ENCODE assay signal across 8 mouse cellular contexts in the genomic region with DNA sequence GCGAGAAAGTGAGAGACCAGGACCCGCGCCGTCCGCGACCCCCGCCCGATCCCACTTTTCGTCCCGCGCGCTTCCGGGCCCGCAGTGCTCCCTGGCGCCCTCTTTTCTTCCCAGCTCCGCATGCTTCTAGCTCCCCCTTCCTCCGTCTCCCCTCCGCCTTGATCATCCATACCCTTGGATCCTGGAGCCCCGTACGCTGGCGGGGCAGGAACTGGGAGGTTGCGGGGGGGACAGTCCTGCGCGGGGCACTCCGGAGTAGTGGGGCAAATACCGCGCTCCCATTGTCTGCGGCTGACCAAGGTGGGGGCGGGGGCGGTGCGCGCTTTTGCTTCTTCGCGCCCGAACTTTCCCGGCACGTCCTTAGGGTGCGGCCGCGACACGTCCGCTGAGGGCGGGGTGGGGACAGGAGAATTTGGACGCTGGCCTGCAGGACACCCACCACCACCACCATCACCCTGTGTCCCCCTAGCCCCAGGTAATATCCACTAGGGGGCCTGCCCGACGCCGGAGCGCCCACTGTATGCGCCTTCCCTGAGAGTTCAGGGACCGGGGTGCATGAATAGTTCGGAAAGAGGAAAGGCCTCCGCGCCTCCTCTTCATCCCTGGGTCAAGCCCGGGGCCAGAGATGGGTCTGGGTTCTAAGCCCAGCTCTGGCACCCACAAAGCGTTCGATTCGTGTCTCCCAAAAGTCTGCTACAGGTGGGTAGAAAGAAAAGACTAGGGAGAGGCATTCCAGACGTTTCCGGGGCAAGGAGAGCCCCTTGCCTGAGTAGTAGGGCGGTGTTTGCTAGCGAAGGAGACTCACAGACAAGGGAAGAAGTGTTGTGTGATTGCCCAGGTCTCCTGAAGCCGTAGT. TPM values are rescaled to one million over a fixed set of nuclear protein-coding genes. Genes with fewer than 3 reads are reported as not detected.
A peak's percentile ranks its signal among the peaks of the same experiment; 100 is the strongest.
DNase-seq lines count a peak whose midpoint lies in the region; ATAC-seq and TF ChIP-seq lines count a peak whose summit lies in the region.

No protein-coding gene starts in this region.

- peak overlapping the region; percentile 77 for H3K4me2 ChIP-seq in embryonic facial prominence, embryonic 12.5 days (replicated peaks)
- peak overlapping the region; percentile 80 for H3K4me2 ChIP-seq in heart, embryonic 14.5 days (ENCODE audit: low read length)

- peak overlapping the region; percentile 93 for H3K9ac ChIP-seq in embryonic facial prominence, embryonic 12.5 days
- H3K9ac ChIP-seq in heart, embryonic 14.5 days (ENCODE audit: low read length): peak overlapping the region; percentile 100

- H3K27me3 ChIP-seq in embryonic facial prominence, embryonic 12.5 days: no peaks in the 10 kb centered on the region
- H3K27me3 ChIP-seq in heart, embryonic 14.5 days (ENCODE audit: control insufficient read depth, insufficient read depth, low read length): no peaks in the 10 kb centered on the region
- H3K27me3 ChIP-seq in small intestine, adult 2 months (ENCODE audit: control insufficient read depth, insufficient read depth, low read length): no peaks in the 10 kb centered on the region

- peak overlapping the region; percentile 83 for H3K4me3 ChIP-seq in embryonic facial prominence, embryonic 12.5 days
- peak overlapping the region; percentile 94 to 97 for H3K4me3 ChIP-seq in heart, embryonic 14.5 days (ENCODE audit: control insufficient read depth in 1 of 2, insufficient read depth in 1 of 2, low read depth in 1 of 2, low read length in 2 of 2)
- H3K4me3 ChIP-seq in macrophage (ENCODE audit: inconsistent target): peak overlapping the region; percentile 97
- peak overlapping the region; percentile 66 for H3K4me3 ChIP-seq in small intestine, adult 2 months (ENCODE audit: low read depth, low read length)

- WGBS in embryonic facial prominence, embryonic 12.5 days: under 1% methylated on average over 56 of the region's 62 CpGs
- WGBS in heart, embryonic 14.5 days: under 1% methylated on average over 60 of the region's 62 CpGs
- 2% methylated on average over 54 of the region's 62 CpGs for WGBS in macrophage (ENCODE audit: missing documents)
- under 1% methylated on average over 61 of the region's 62 CpGs for WGBS in small intestine, adult 2 months

- peaks cover 11% of the 10 kb centered on the region; the same call in 1 of the 2 replicates for H3K4me1 ChIP-seq in embryonic facial prominence, embryonic 12.5 days
- H3K4me1 ChIP-seq in heart, embryonic 14.5 days (ENCODE audit: control insufficient read depth in 2 of 2, insufficient read depth in 2 of 2, low read length in 2 of 2): peaks cover 19 to 37% of the 10 kb centered on the region in 2 experiments
- peaks cover 8% of the 10 kb centered on the region for H3K4me1 ChIP-seq in small intestine, adult 2 months (ENCODE audit: control insufficient read depth, insufficient read depth, insufficient read length, low read length)

- ATAC-seq in embryonic facial prominence, embryonic 12.5 days (ENCODE audit: insufficient number of reproducible peaks, insufficient read depth, low FRiP score, low TSS enrichment): peak; percentile 23
- ATAC-seq in heart, embryonic 14.5 days (ENCODE audit: insufficient number of reproducible peaks, insufficient read depth, low FRiP score, low read depth): peak; percentile 68
- no peak; the same call in 1 of the 2 replicates for ATAC-seq in megakaryocyte-erythroid progenitor cell, adult 5-6 weeks (replicated peaks; ENCODE audit: low FRiP score, low TSS enrichment, poor library complexity, severe bottlenecking)

- TF ChIP-seq CTCF in small intestine, adult 2 months (IDR thresholded peaks at IDR 0.05; ENCODE audit: extremely low read depth, insufficient read length, insufficient replicate concordance, low read depth, low read length): no peak

- TF ChIP-seq POLR2A in small intestine, adult 2 months (IDR thresholded peaks at IDR 0.05; ENCODE audit: low read depth, low read length): no peak

- DNase-seq in A20 (ENCODE audit: low read depth, low spot score): peak; percentile 71
- DNase-seq in T-cell, adult 2 months (ENCODE audit: low spot score): peak; percentile 34
- DNase-seq in kidney, postnatal 10 days: peak; percentile 72

- peak overlapping the region; percentile 100 for H3K27ac ChIP-seq in embryonic facial prominence, embryonic 12.5 days
- peak overlapping the region; percentile 95 to 96 for H3K27ac ChIP-seq in heart, embryonic 14.5 days (replicated peaks in 1 of 2; ENCODE audit: control insufficient read depth in 1 of 2, insufficient read depth in 1 of 2, low read depth in 2 of 2, low read length in 2 of 2)
- H3K27ac ChIP-seq in macrophage: peak overlapping the region; percentile 99
- peak overlapping the region; percentile 97 for H3K27ac ChIP-seq in small intestine, adult 2 months (ENCODE audit: insufficient read depth, low read depth, low read length)

- peaks cover 28% of the 10 kb centered on the region for H3K36me3 ChIP-seq in embryonic facial prominence, embryonic 12.5 days
- H3K36me3 ChIP-seq in heart, embryonic 14.5 days (ENCODE audit: control insufficient read depth, insufficient read depth, low read length): peaks cover 28% of the 10 kb centered on the region
- peaks cover 25% of the 10 kb centered on the region for H3K36me3 ChIP-seq in macrophage (ENCODE audit: inconsistent target)
- peaks cover 14% of the 10 kb centered on the region for H3K36me3 ChIP-seq in small intestine, adult 2 months (ENCODE audit: control insufficient read depth, insufficient read depth, low read length)

- H3K9me3 ChIP-seq in embryonic facial prominence, embryonic 12.5 days: no peaks in the 10 kb centered on the region
- H3K9me3 ChIP-seq in heart, embryonic 14.5 days (ENCODE audit: control insufficient read depth, low read length): no peaks in the 10 kb centered on the region

- peaks cover 52% of the 10 kb centered on the region for H3K79me2 ChIP-seq in macrophage (ENCODE audit: inconsistent target)

RNA-seq across cellular contexts. Expression of gene Tpm4, which starts 0.9 kb away (rescaled TPM):
- 627 and 659 TPM in 2 replicates for polyA plus RNA-seq in embryonic facial prominence, embryonic 12.5 days (2016; fragmentation: Nextera tagmentation; extraction: Ambion mirVana)
- polyA plus RNA-seq in heart, embryonic 14.5 days (2014; fragmentation: Nextera tagmentation; extraction: Ambion mirVana): 305 and 318 TPM in 2 replicates
- total RNA-seq in macrophage (2018; cell fraction: chromatin; rRNA removed): 100 to 1,000 TPM in 11 of 26 experiments, 10 to 100 TPM in 15; 26.6 to 355 (median 78.7) TPM
- total RNA-seq in macrophage (2018; cell fraction: cytosol; rRNA removed): 100 to 1,000 TPM in 25 of 26 experiments, 10 to 100 TPM in 1; 96.9 to 415 (median 181) TPM
- 100 to 1,000 TPM in 15 of 26 experiments, 10 to 100 TPM in 11; 63.2 to 384 (median 112) TPM for total RNA-seq in macrophage (2018; cell fraction: nucleus; rRNA removed)
- polyA plus RNA-seq in macrophage (2018): 152 to 252 TPM (median 227 TPM) in 3 replicates
- 19.1 and 27.3 TPM in 2 replicates for polyA plus RNA-seq in small intestine, adult 2 months (2012; rRNA removed)
- 10.4 and 13.4 TPM in 2 replicates for total RNA-seq in megakaryocyte-erythroid progenitor cell, adult 5-6 weeks (2014; fragmentation: Nextera tagmentation)
- 5.9 and 15.5 TPM in 2 replicates for total RNA-seq in megakaryocyte-erythroid progenitor cell, adult 5-6 weeks (2017)

RNA-seq across cellular contexts. Expression of gene Rab8a, which starts 25.3 kb away (rescaled TPM):
- polyA plus RNA-seq in embryonic facial prominence, embryonic 12.5 days (2016; fragmentation: Nextera tagmentation; extraction: Ambion mirVana): 120 and 123 TPM in 2 replicates
- 57.8 and 58.2 TPM in 2 replicates for polyA plus RNA-seq in heart, embryonic 14.5 days (2014; fragmentation: Nextera tagmentation; extraction: Ambion mirVana)
- total RNA-seq in macrophage (2018; cell fraction: chromatin; rRNA removed): 10 to 100 TPM; 25.2 to 91.2 (median 49.4) TPM
- 100 to 1,000 TPM in 20 of 26 experiments, 10 to 100 TPM in 6; 84.0 to 178 (median 122) TPM for total RNA-seq in macrophage (2018; cell fraction: cytosol; rRNA removed)
- total RNA-seq in macrophage (2018; cell fraction: nucleus; rRNA removed): 10 to 100 TPM; 26.0 to 87.1 (median 45.7) TPM
- polyA plus RNA-seq in macrophage (2018): 103 to 457 TPM (median 106 TPM) in 3 replicates
- polyA plus RNA-seq in small intestine, adult 2 months (2012; rRNA removed): 22.5 and 58.9 TPM in 2 replicates
- 23.8 and 49.8 TPM in 2 replicates for total RNA-seq in megakaryocyte-erythroid progenitor cell, adult 5-6 weeks (2014; fragmentation: Nextera tagmentation)
- 298 and 374 TPM in 2 replicates for total RNA-seq in megakaryocyte-erythroid progenitor cell, adult 5-6 weeks (2017)

RNA-seq across cellular contexts. Expression of gene Olfr374, which starts 28.8 kb away (rescaled TPM):
- 0.03 and 0.08 TPM in 2 replicates for polyA plus RNA-seq in embryonic facial prominence, embryonic 12.5 days (2016; fragmentation: Nextera tagmentation; extraction: Ambion mirVana)
- not detected in 2 replicates for polyA plus RNA-seq in heart, embryonic 14.5 days (2014; fragmentation: Nextera tagmentation; extraction: Ambion mirVana)
- under 1 TPM in 4 of 26 experiments, not detected in 22; 0.05 to 0.57 (median 0.12) TPM for total RNA-seq in macrophage (2018; cell fraction: chromatin; rRNA removed)
- total RNA-seq in macrophage (2018; cell fraction: cytosol; rRNA removed): not detected
- total RNA-seq in macrophage (2018; cell fraction: nucleus; rRNA removed): not detected
- polyA plus RNA-seq in macrophage (2018): not detected in 3 replicates
- polyA plus RNA-seq in small intestine, adult 2 months (2012; rRNA removed): not detected in 2 replicates
- not detected in 2 replicates for total RNA-seq in megakaryocyte-erythroid progenitor cell, adult 5-6 weeks (2014; fragmentation: Nextera tagmentation)
- not detected in 2 replicates for total RNA-seq in megakaryocyte-erythroid progenitor cell, adult 5-6 weeks (2017)

RNA-seq across cellular contexts. Expression of gene Olfr373, which starts 52.7 kb away (rescaled TPM):
- polyA plus RNA-seq in embryonic facial prominence, embryonic 12.5 days (2016; fragmentation: Nextera tagmentation; extraction: Ambion mirVana): not detected in 2 replicates
- polyA plus RNA-seq in heart, embryonic 14.5 days (2014; fragmentation: Nextera tagmentation; extraction: Ambion mirVana): not detected in 2 replicates
- total RNA-seq in macrophage (2018; cell fraction: chromatin; rRNA removed): not detected
- not detected for total RNA-seq in macrophage (2018; cell fraction: cytosol; rRNA removed)
- total RNA-seq in macrophage (2018; cell fraction: nucleus; rRNA removed): not detected
- not detected in 3 replicates for polyA plus RNA-seq in macrophage (2018)
- polyA plus RNA-seq in small intestine, adult 2 months (2012; rRNA removed): not detected in 2 replicates
- total RNA-seq in megakaryocyte-erythroid progenitor cell, adult 5-6 weeks (2014; fragmentation: Nextera tagmentation): not detected in 2 replicates
- total RNA-seq in megakaryocyte-erythroid progenitor cell, adult 5-6 weeks (2017): not detected in 2 replicates

RNA-seq across cellular contexts. Expression of gene Hsh2d, which starts 53.8 kb away (rescaled TPM):
- not detected in 2 replicates for polyA plus RNA-seq in embryonic facial prominence, embryonic 12.5 days (2016; fragmentation: Nextera tagmentation; extraction: Ambion mirVana)
- polyA plus RNA-seq in heart, embryonic 14.5 days (2014; fragmentation: Nextera tagmentation; extraction: Ambion mirVana): not detected in 2 replicates
- 1 to 10 TPM in 7 of 26 experiments, under 1 TPM in 11, not detected in 8; 0.37 to 1.9 (median 0.94) TPM for total RNA-seq in macrophage (2018; cell fraction: chromatin; rRNA removed)
- total RNA-seq in macrophage (2018; cell fraction: cytosol; rRNA removed): 1 to 10 TPM in 12 of 26 experiments, under 1 TPM in 14; 0.09 to 4.3 (median 0.71) TPM
- total RNA-seq in macrophage (2018; cell fraction: nucleus; rRNA removed): 1 to 10 TPM in 14 of 26 experiments, under 1 TPM in 8, not detected in 4; 0.45 to 6.1 (median 2.4) TPM
- polyA plus RNA-seq in macrophage (2018): 0.14 to 0.27 TPM (median 0.20 TPM) in 3 replicates
- polyA plus RNA-seq in small intestine, adult 2 months (2012; rRNA removed): 1.4 and 3.3 TPM in 2 replicates
- 15.0 and 18.8 TPM in 2 replicates for total RNA-seq in megakaryocyte-erythroid progenitor cell, adult 5-6 weeks (2014; fragmentation: Nextera tagmentation)
- total RNA-seq in megakaryocyte-erythroid progenitor cell, adult 5-6 weeks (2017): 0.89 and 4.6 TPM in 2 replicates
